Mouse (Mus musculus): ENCODE results near the gene Smco2. TPM values are rescaled to one million over a fixed set of nuclear protein-coding genes. Genes with fewer than 3 reads are reported as not detected.

Gene Smco2
- polyA plus RNA-seq, 1 experiment from 2014 or later = not detected

DNA sequence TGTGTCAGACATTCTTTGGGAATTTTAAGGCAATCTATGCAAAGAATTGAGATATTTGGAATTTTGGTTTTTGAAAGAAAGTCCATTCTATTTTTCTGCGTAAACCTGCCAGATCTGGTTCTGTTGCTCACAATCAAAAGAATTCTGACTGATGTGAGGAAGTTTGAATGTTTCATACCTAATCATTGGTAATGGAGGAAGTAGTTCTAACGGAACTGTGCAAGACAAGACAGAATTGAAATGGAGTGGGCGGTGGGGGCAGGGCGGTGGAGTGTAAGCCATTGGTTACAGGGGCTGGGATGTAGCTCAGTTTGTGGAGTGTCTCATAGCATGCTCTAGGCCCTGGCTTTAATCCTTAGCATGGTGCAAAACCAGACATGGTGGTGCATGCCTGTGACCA, 22.1 kb downstream of the Smco2 start:
- no peak overlapping the region for H3K9ac ChIP-seq (ENCODE audit: low read depth, low read length)
- WGBS (ENCODE audit: insufficient replicate concordance) = 54% methylated on average over 4 of the region's 4 CpGs
- ATAC-seq (ENCODE audit: low read depth) = no peak

DNA sequence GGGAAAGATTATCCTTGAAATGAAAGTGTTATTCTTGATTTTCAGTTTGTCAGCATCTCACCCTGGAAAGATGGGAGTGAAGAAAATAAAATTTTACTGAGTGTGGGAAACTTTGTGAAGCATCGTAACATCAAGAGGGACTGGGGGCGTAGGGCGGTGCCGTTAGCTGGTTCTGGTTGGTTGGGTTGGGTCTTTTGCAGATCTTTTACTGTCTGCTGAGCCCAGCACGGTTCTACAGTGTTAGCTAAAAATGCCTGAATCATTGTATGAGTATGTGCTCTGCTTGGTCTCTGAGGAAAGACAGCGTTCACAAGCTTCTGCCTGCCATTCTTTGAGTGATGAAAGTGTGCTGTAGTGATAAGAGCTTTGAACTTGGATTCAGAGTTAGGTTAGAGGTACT, 24.5 kb downstream of the Smco2 start:
- no peak for ATAC-seq (ENCODE audit: low read depth)
- H3K9me3 ChIP-seq (replicated peaks; ENCODE audit: control insufficient read depth, low read length) = no peaks in the 10 kb centered on the region

More for the DNA sequence above, 22.1 kb downstream of the Smco2 start:
- H3K4me1 ChIP-seq (ENCODE audit: control insufficient read depth, low read depth, low read length) = no peaks in the 10 kb centered on the region
- H3K27ac ChIP-seq (ENCODE audit: low read length) = no peak overlapping the region
- no peaks in the 10 kb centered on the region for H3K9me3 ChIP-seq (replicated peaks; ENCODE audit: control insufficient read depth, low read length)
- no peak overlapping the region for H3K4me2 ChIP-seq (ENCODE audit: low read depth, low read length)
- H3K4me3 ChIP-seq (ENCODE audit: low read depth, low read length) = no peak overlapping the region
- H3K36me3 ChIP-seq (ENCODE audit: control insufficient read depth, insufficient read depth) = no peaks in the 10 kb centered on the region
- no peaks in the 10 kb centered on the region for H3K27me3 ChIP-seq (ENCODE audit: control insufficient read depth, insufficient read depth, low read depth, low read length)

DNA sequence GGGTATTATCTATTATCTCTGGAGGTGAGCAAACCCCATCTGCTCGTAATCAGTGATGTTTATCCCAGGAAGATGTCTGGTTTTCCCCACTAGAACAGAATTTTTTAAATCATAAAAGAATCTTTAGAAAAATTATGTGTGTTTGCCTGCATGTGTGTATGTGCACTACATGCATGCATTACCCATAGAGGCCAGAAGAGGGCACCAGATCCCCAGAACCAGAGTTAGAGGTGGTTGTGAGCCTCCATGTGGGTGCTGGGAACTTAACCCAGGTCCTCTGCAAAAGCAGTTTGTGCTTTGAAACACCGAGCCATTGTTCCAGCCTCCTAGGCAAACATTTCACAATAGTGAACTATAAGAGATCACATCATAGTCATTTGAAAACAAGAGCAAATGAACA, 26.9 kb downstream of the Smco2 start:
- Histone ChIP-seq H3K27me3 (ENCODE audit: control insufficient read depth, insufficient read depth, low read depth, low read length) (no peaks in the 10 kb centered on the region), H3K4me3 (ENCODE audit: low read depth, low read length) (no peak overlapping the region), H3K36me3 (ENCODE audit: control insufficient read depth, insufficient read depth) (no peaks in the 10 kb centered on the region), H3K4me1 (ENCODE audit: control insufficient read depth, low read depth, low read length) (no peaks in the 10 kb centered on the region), H3K4me2 (ENCODE audit: low read depth, low read length) (no peak overlapping the region), H3K9me3 (replicated peaks; ENCODE audit: control insufficient read depth, low read length) (no peaks in the 10 kb centered on the region), H3K27ac (ENCODE audit: low read length) (no peak overlapping the region), H3K9ac (ENCODE audit: low read depth, low read length) (no peak overlapping the region)
- WGBS (ENCODE audit: insufficient replicate concordance) = 65% methylated on average over 2 of the region's 2 CpGs
- ATAC-seq (ENCODE audit: low read depth) = no peak

More for the DNA sequence above, 24.5 kb downstream of the Smco2 start:
- Histone ChIP-seq H3K4me1 (ENCODE audit: control insufficient read depth, low read depth, low read length) (no peaks in the 10 kb centered on the region), H3K9ac (ENCODE audit: low read depth, low read length) (no peak overlapping the region), H3K27me3 (ENCODE audit: control insufficient read depth, insufficient read depth, low read depth, low read length) (no peaks in the 10 kb centered on the region), H3K4me2 (ENCODE audit: low read depth, low read length) (no peak overlapping the region), H3K36me3 (ENCODE audit: control insufficient read depth, insufficient read depth) (no peaks in the 10 kb centered on the region), H3K4me3 (ENCODE audit: low read depth, low read length) (no peak overlapping the region), H3K27ac (ENCODE audit: low read length) (no peak overlapping the region)
- 69% methylated on average over 6 of the region's 6 CpGs for WGBS (ENCODE audit: insufficient replicate concordance)

DNA sequence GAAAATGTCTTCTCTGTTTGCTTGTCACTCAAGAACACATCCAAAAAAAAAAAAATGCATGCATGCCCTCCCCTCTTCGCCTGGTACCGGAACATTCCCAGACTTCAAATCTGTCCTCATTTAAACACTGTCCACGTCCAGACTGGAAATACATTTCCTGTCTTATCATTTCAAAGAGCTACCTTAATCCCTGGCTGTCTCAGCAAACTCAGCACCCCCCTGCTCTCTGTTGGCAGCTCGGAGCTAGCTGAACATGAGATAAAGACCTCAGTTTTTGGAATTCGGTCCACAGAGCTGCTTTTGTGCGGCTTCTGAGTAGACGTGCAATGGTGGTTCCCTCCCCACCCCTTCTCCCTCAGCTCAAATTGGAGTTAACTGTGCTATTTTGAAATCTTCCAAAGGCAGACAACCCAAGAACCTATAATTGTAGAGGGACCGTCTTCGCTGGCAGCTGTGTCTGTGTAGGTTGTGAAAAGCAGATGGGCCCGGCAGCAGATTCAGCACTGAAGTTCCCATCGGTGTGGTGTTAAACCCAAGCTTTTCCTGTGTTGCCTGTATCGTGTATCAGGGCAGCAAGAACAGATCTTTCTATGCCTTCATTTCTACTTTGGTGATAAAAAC, 27.6 kb downstream of the Smco2 start:
- no peaks in the 10 kb centered on the region for H3K27me3 ChIP-seq (ENCODE audit: control insufficient read depth, insufficient read depth, low read depth, low read length)
- H3K4me2 ChIP-seq (ENCODE audit: low read depth, low read length) = no peak overlapping the region
- no peak overlapping the region for H3K4me3 ChIP-seq (ENCODE audit: low read depth, low read length)
- ATAC-seq (ENCODE audit: low read depth) = no peak
- no peak overlapping the region for H3K9ac ChIP-seq (ENCODE audit: low read depth, low read length)
- H3K4me1 ChIP-seq (ENCODE audit: control insufficient read depth, low read depth, low read length) = no peaks in the 10 kb centered on the region
- H3K27ac ChIP-seq (ENCODE audit: low read length) = no peak overlapping the region
- no peaks in the 10 kb centered on the region for H3K9me3 ChIP-seq (replicated peaks; ENCODE audit: control insufficient read depth, low read length)
- 74% methylated on average over 12 of the region's 12 CpGs for WGBS (ENCODE audit: insufficient replicate concordance)
- H3K36me3 ChIP-seq (ENCODE audit: control insufficient read depth, insufficient read depth) = no peaks in the 10 kb centered on the region

DNA sequence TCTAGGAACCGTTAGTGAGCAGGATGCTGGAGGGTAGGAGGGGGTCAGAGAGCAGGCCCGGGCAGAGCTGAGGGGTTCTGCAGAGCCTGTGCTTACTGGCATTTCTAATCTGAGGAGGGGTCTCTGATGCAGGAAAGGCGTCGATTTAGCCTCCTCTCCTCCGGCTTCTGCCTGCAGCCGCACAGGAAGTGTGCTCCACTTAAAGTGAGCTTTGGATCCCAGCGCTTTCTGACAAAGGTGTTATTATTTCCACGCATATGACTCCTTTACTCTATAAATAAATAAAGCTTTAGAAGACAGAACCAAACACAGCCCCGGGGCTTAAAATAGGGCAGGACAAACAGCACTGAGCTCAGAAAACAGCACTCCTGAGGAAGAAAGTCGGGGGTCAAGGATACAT, 29.0 kb downstream of the Smco2 start:
- H3K27me3 ChIP-seq (ENCODE audit: control insufficient read depth, insufficient read depth, low read depth, low read length) = no peaks in the 10 kb centered on the region
- no peak overlapping the region for H3K27ac ChIP-seq (ENCODE audit: low read length)
- H3K4me2 ChIP-seq (ENCODE audit: low read depth, low read length) = no peak overlapping the region
- 49% methylated on average over 10 of the region's 10 CpGs for WGBS (ENCODE audit: insufficient replicate concordance)
- no peaks in the 10 kb centered on the region for H3K4me1 ChIP-seq (ENCODE audit: control insufficient read depth, low read depth, low read length)
- no peak for ATAC-seq (ENCODE audit: low read depth)
- no peak overlapping the region for H3K9ac ChIP-seq (ENCODE audit: low read depth, low read length)
- no peaks in the 10 kb centered on the region for H3K36me3 ChIP-seq (ENCODE audit: control insufficient read depth, insufficient read depth)
- no peaks in the 10 kb centered on the region for H3K9me3 ChIP-seq (replicated peaks; ENCODE audit: control insufficient read depth, low read length)
- no peak overlapping the region for H3K4me3 ChIP-seq (ENCODE audit: low read depth, low read length)

DNA sequence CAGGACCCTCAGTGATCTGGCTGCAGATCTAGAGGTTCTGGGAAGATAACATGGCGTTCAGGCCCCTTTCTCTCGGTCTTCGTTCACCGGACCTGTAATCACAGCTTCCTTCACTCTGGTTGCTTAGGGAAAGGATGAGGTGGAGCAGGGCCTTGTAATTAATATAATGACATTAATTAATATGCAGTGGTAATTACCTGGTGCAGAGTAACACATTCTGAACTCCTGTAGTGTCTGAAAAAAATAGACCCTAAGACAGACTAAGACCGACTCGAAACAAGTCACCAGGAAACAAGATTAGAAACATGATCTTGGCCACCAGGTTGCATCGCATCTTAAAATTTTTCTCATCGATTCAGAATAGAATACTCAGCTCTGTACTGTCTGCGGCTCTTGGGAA, 30.0 kb downstream of the Smco2 start:
- Histone ChIP-seq H3K27me3 (ENCODE audit: control insufficient read depth, insufficient read depth, low read depth, low read length) (no peaks in the 10 kb centered on the region), H3K4me2 (ENCODE audit: low read depth, low read length) (no peak overlapping the region), H3K36me3 (ENCODE audit: control insufficient read depth, insufficient read depth) (no peaks in the 10 kb centered on the region), H3K4me1 (ENCODE audit: control insufficient read depth, low read depth, low read length) (no peaks in the 10 kb centered on the region), H3K27ac (ENCODE audit: low read length) (no peak overlapping the region), H3K4me3 (ENCODE audit: low read depth, low read length) (no peak overlapping the region), H3K9ac (ENCODE audit: low read depth, low read length) (no peak overlapping the region), H3K9me3 (replicated peaks; ENCODE audit: control insufficient read depth, low read length) (no peaks in the 10 kb centered on the region)
- 74% methylated on average over 9 of the region's 9 CpGs for WGBS (ENCODE audit: insufficient replicate concordance)
- ATAC-seq (ENCODE audit: low read depth) = no peak

DNA sequence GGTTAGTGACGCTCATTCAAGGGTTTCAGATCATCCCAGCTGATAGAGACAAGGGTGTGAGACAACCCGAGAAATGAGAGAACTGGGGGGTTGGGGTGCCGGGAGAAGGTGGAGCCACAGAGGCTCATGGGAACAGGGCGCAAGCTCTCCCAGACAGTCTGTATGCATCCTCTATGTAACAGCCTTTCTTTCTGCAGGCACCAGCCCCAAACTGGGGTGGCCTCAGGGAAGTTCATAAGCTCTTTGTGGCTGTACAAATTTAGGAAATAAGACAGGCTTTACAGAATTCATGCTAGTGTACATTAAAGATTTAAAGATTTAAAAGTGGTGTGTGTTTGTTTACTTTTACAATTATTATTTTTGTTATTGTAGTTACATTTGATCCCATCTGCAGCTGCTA, 30.4 kb downstream of the Smco2 start:
- Histone ChIP-seq H3K4me2 (ENCODE audit: low read depth, low read length) (no peak overlapping the region), H3K36me3 (ENCODE audit: control insufficient read depth, insufficient read depth) (no peaks in the 10 kb centered on the region), H3K9me3 (replicated peaks; ENCODE audit: control insufficient read depth, low read length) (no peaks in the 10 kb centered on the region), H3K4me3 (ENCODE audit: low read depth, low read length) (no peak overlapping the region), H3K27ac (ENCODE audit: low read length) (no peak overlapping the region), H3K9ac (ENCODE audit: low read depth, low read length) (no peak overlapping the region), H3K4me1 (ENCODE audit: control insufficient read depth, low read depth, low read length) (no peaks in the 10 kb centered on the region), H3K27me3 (ENCODE audit: control insufficient read depth, insufficient read depth, low read depth, low read length) (no peaks in the 10 kb centered on the region)
- WGBS (ENCODE audit: insufficient replicate concordance) = 60% methylated on average over 4 of the region's 4 CpGs
- no peak for ATAC-seq (ENCODE audit: low read depth)

DNA sequence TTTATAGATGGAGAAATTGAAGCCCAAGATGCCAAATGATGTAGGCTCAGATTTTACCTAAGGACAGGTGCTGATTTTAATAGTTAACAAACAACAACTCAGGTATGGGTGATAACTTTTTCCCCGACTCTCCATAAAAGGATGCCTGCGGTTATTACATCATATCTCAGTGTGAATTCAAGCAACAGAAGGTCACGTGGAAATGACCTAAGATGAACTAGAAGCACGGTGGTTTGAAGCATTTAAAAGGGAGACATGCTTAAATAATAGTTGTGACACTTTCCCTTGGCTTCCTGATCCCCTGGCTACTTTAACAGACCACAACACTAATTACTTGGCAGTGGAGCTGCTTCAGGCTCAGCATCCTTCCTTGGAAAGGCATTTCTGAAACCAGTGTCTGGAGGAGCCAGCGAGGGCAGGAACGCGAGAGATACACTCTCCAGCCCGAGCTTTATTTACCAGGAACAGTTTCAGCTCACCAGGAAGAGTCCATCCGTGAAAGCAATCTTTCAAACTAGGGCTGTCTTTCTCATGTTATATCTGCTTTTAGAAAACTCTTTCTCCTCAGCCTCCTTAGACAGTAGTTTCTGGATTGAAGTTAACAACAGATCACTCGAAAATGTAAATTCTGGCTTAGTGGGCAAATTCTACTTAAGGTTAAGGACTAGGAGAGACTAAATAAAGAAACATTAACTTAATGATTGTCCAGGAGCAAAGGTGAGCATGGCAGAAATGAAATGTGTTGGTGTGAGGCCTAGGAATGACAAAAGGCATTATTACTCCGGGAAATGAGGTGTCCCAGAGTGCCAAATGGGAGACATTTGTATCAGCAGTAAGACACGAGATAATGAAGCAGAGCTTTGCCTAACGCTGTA, 32.2 kb downstream of the Smco2 start:
- ATAC-seq (ENCODE audit: low read depth) = no peak
- Histone ChIP-seq H3K27me3 (ENCODE audit: control insufficient read depth, insufficient read depth, low read depth, low read length) (no peaks in the 10 kb centered on the region), H3K9me3 (replicated peaks; ENCODE audit: control insufficient read depth, low read length) (no peaks in the 10 kb centered on the region), H3K9ac (ENCODE audit: low read depth, low read length) (no peak overlapping the region), H3K36me3 (ENCODE audit: control insufficient read depth, insufficient read depth) (no peaks in the 10 kb centered on the region), H3K27ac (ENCODE audit: low read length) (no peak overlapping the region), H3K4me1 (ENCODE audit: control insufficient read depth, low read depth, low read length) (no peaks in the 10 kb centered on the region), H3K4me2 (ENCODE audit: low read depth, low read length) (no peak overlapping the region), H3K4me3 (ENCODE audit: low read depth, low read length) (no peak overlapping the region)
- 48% methylated on average over 13 of the region's 13 CpGs for WGBS (ENCODE audit: insufficient replicate concordance)

DNA sequence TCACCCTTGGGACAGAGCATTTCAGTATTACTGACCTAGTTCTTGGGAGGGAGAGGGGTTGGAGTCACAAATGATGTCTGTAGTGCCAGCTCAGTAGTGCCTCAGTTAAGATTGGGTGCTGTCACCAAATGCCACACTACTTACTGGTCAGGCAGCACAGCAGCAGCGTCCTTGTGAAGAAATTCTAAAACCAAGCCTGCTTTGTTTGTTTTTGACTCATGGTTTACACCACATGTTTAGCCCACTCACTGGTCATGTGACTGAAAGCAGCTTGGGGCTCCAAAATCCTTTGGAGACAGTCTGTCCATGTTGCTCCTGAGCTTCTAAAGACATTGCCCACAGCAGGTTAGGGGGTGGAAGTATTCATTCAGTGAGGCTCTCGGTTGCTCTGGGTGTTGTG, 33.5 kb downstream of the Smco2 start:
- no peaks in the 10 kb centered on the region for H3K27me3 ChIP-seq (ENCODE audit: control insufficient read depth, insufficient read depth, low read depth, low read length)
- no peak overlapping the region for H3K27ac ChIP-seq (ENCODE audit: low read length)
- peaks cover under 1% of the 10 kb centered on the region for H3K4me1 ChIP-seq (ENCODE audit: control insufficient read depth, low read depth, low read length)
- H3K4me3 ChIP-seq (ENCODE audit: low read depth, low read length) = no peak overlapping the region
- H3K36me3 ChIP-seq (ENCODE audit: control insufficient read depth, insufficient read depth) = no peaks in the 10 kb centered on the region
- no peak overlapping the region for H3K9ac ChIP-seq (ENCODE audit: low read depth, low read length)
- no peaks in the 10 kb centered on the region for H3K9me3 ChIP-seq (replicated peaks; ENCODE audit: control insufficient read depth, low read length)
- H3K4me2 ChIP-seq (ENCODE audit: low read depth, low read length) = no peak overlapping the region
- no peak for ATAC-seq (ENCODE audit: low read depth)
- 56% methylated on average over 2 of the region's 2 CpGs for WGBS (ENCODE audit: insufficient replicate concordance)

Measured in liver, embryonic 16.5 days (tissue).